ENCODE assay signal across 9 mouse cellular contexts in genomic region chr8:92846684-92847083, GRCm38 (mm10). TPM values are rescaled to one million over a fixed set of nuclear protein-coding genes. Genes with fewer than 3 reads are reported as not detected.
DNase-seq lines count a peak whose midpoint lies in the region; ATAC-seq lines count a peak whose summit lies in the region.
"Had no signal": no experiment of that assay in that cellular context is flagged by ENCODE, and none has a peak within 500 bp of the region (broad histone marks: within the 10 kb centered on the region; RNA-seq: fewer than 3 reads in every experiment).

No protein-coding gene starts in this region.

- H3K36me3 ChIP-seq in heart, embryonic 11.5 days (ENCODE audit: control insufficient read depth, insufficient read depth, low read length), result peaks cover 8% of the 10 kb centered on the region
- H3K36me3 ChIP-seq: liver, embryonic 15.5 days had no signal

- WGBS in heart, embryonic 11.5 days (ENCODE audit: insufficient replicate concordance), result 26% methylated on average over 3 of the region's 3 CpGs

- peak overlapping the region; percentile 46 for H3K4me2 ChIP-seq in heart, embryonic 11.5 days
- H3K4me2 ChIP-seq: liver, embryonic 15.5 days had no signal

- peaks cover 21% of the 10 kb centered on the region for H3K4me1 ChIP-seq in heart, embryonic 11.5 days (ENCODE audit: control insufficient read depth, insufficient read depth, low read length)
- H3K4me1 ChIP-seq: liver, embryonic 15.5 days had no signal

- no peak overlapping the region for H3K4me3 ChIP-seq in heart, embryonic 11.5 days (ENCODE audit: low read depth, low read length)
- H3K4me3 ChIP-seq: liver, embryonic 15.5 days had no signal

- DNase-seq in heart, adult 8-10 months (ENCODE audit: low spot score), result no peak
- DNase-seq in Muller cell, postnatal 12 days (ENCODE audit: inconsistent ontology term), result peak; percentile 83
- DNase-seq in lung, postnatal 10 days, result peak; percentile 58
- DNase-seq in thymus, adult 18-20 months, result no peak
- no peak for DNase-seq in cerebellum, adult 18-20 months
- DNase-seq in spleen, postnatal 10 days (ENCODE audit: low spot score in 2 of 2), result no peak

- peak; percentile 68; the same call in 1 of the 2 replicates for ATAC-seq in heart, embryonic 11.5 days (replicated peaks; ENCODE audit: insufficient number of reproducible peaks, low FRiP score, low TSS enrichment)
- ATAC-seq in granulocyte monocyte progenitor cell, adult 5-6 weeks (replicated peaks; ENCODE audit: poor library complexity, severe bottlenecking), result peak; percentile 80

- peak overlapping the region; percentile 82 for H3K27ac ChIP-seq in heart, embryonic 11.5 days (ENCODE audit: low read depth, low read length)
- H3K27ac ChIP-seq: liver, embryonic 15.5 days had no signal

- H3K9me3 ChIP-seq in heart, embryonic 11.5 days (replicated peaks; ENCODE audit: control insufficient read depth, low read length), result no peaks in the 10 kb centered on the region
- H3K9me3 ChIP-seq: liver, embryonic 15.5 days had no signal

- no peaks in the 10 kb centered on the region for H3K27me3 ChIP-seq in heart, embryonic 11.5 days (ENCODE audit: control insufficient read depth, insufficient read depth, low read length)
- H3K27me3 ChIP-seq: liver, embryonic 15.5 days had no signal

- peak overlapping the region; percentile 36; the same call in 1 of the 2 replicates for H3K9ac ChIP-seq in heart, embryonic 11.5 days (ENCODE audit: low read depth, low read length)
- H3K9ac ChIP-seq: liver, embryonic 15.5 days had no signal

RNA-seq across cellular contexts. Expression of gene Lpcat2, which starts 8.5 kb away (rescaled TPM):
- polyA plus RNA-seq in heart, embryonic 11.5 days (2014; fragmentation: Nextera tagmentation; extraction: Ambion mirVana), result 2.0 and 2.5 TPM in 2 replicates
- 1 to 10 TPM in 2 of 4 experiments, under 1 TPM in 2; 0.72 to 3.4 (median 1.0) TPM for total RNA-seq in heart, adult 8-10 months (2022)
- 11.0 and 13.8 TPM in 2 replicates for total RNA-seq in granulocyte monocyte progenitor cell, adult 5-6 weeks (2014; fragmentation: Nextera tagmentation)
- total RNA-seq in granulocyte monocyte progenitor cell, adult 5-6 weeks (2017), result 9.9 and 14.6 TPM in 2 replicates

RNA-seq across cellular contexts. Expression of gene Mmp2, which starts 19.6 kb away (rescaled TPM):
- 107 TPM in 2 replicates for polyA plus RNA-seq in heart, embryonic 11.5 days (2014; fragmentation: Nextera tagmentation; extraction: Ambion mirVana)
- total RNA-seq in heart, adult 8-10 months (2022), result 10 to 100 TPM; 40.5 to 55.1 (median 51.2) TPM
- 2.7 TPM in 1 of 2 replicates, not detected in the other for total RNA-seq in granulocyte monocyte progenitor cell, adult 5-6 weeks (2014; fragmentation: Nextera tagmentation)
- 0.36 and 0.39 TPM in 2 replicates for total RNA-seq in granulocyte monocyte progenitor cell, adult 5-6 weeks (2017)

RNA-seq across cellular contexts. Expression of gene Capns2, which starts 54.5 kb away (rescaled TPM):
- 0.23 and 0.47 TPM in 2 replicates for polyA plus RNA-seq in heart, embryonic 11.5 days (2014; fragmentation: Nextera tagmentation; extraction: Ambion mirVana)
- not detected for total RNA-seq in heart, adult 8-10 months (2022)
- total RNA-seq in granulocyte monocyte progenitor cell, adult 5-6 weeks (2014; fragmentation: Nextera tagmentation), result 4.2 TPM in 1 of 2 replicates, not detected in the other
- 0.98 and 1.7 TPM in 2 replicates for total RNA-seq in granulocyte monocyte progenitor cell, adult 5-6 weeks (2017)

Comparison
In these comparisons a context has a peak if more than half of its experiments do, and no peak if none do; other contexts are left out.
1. DNase-seq: peak in Muller cell, postnatal 12 days (single experiment) and lung, postnatal 10 days (single experiment); none in heart, adult 8-10 months (single experiment), thymus, adult 18-20 months (0 of 2), cerebellum, adult 18-20 months (0 of 2) and spleen, postnatal 10 days (0 of 2).
2. RNA of gene Mmp2, which starts 19.6 kb away (total RNA-seq): 40.5 to 55.1 TPM in heart, adult 8-10 months; 0.36 to 2.7 TPM in granulocyte monocyte progenitor cell, adult 5-6 weeks; every median in the first group is over 10 times any median in the second.